Mouse (Mus musculus) megakaryocyte-erythroid progenitor cell, adult 5 weeks (primary cell): ENCODE measurements around the gene Rassf9. TPM values are rescaled to one million over a fixed set of nuclear protein-coding genes. Genes with fewer than 3 reads are reported as not detected.

Source experiments
- polyA plus RNA-seq: library from polyadenylated mRNA; stranded (reverse); fragments of >175 nt; gene quantifications from 2 replicates; pipeline ENCODE4 v1.2.3, GENCODE M21; 2012

Gene Rassf9
- not detected in 2 replicates for polyA plus RNA-seq

DNA sequence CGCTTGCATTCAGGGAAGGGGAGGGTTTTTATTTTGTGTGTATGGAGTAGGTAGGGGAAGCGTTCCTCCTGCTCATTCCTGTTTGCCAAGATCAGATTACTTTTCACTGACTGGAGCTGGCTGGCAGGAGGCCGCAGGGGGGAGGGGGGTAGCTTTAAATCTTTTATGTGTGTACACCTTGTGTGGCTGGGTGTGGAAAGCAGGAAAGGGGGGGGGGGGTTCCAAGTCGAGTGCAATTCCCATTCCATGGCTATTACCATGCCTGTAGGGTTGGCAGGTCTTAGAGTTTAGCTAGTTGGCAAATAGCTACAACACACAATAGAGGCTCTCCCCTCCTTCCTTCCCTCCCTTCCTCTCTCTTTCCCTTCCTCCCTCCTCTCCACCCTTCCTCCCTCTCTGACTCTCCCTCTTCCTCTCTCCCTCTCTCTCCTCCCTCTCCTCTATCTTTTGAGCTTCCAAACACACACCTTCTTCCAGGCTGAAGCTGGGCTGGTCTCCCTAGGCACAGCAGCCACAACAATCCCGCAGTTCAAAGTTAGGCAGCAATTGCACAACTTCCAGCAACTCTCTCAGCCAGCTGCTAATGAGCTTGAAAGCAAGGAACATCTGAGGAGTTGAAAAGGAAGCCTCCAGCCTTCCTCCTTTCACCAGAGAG lies at the start of gene Rassf9:
TSS of gene Rassf9 (plus strand) at position 416 of the 655 bp plus-strand sequence.

DNA sequence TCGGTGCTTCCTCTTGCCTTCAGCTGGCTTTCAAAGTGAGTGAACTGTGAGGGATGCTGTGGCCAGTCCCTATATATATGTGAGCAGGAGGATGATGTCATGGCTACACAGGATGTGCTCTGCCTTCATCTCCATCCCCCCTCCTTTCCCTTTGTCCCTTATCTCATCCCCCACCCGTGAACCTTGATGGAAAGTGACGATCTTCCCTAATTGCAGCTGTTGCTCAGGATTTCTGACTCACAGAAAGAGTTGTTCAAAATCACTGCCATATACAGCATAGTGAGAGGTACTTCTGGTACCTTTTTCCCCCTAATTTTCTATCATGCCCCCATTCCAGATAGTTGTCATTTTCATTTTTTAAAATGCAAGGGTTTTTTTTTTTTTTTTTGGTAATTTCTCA lies 21.6 kb upstream of the Rassf9 start, which contains the start of gene Nts:
TSS of gene Nts (minus strand) at position 101 of the 400 bp plus-strand sequence.

Other genes starting within 250 kb of the Rassf9 start
- gene Nts, start 21.7 kb upstream of the Rassf9 start, polyA plus RNA-seq = not detected in 2 replicates